Mouse (Mus musculus): ENCODE measurements around the gene Tmem38b. TPM values are rescaled to one million over a fixed set of nuclear protein-coding genes. Genes with fewer than 3 reads are reported as not detected.

Gene Tmem38b
- polyA plus RNA-seq, 1 experiment from 2014 or later = 7.7 TPM

GRCm38 (mm10) chr4:53862101-53862500, 36.3 kb downstream of the Tmem38b start:
- Histone ChIP-seq H3K36me3 (0 out of 2 replicates have a peak, but pooled peaks cover 2% of the 10 kb centered on the region), H3K27ac (no peak overlapping the region), H3K4me1 (replicated peaks) (peaks cover 3% of the 10 kb centered on the region; the same call in 1 of the 2 replicates), H3K9ac (no peak overlapping the region), H3K9me3 (no peaks in the 10 kb centered on the region), H3K4me3 (no peak overlapping the region), H3K27me3 (no peaks in the 10 kb centered on the region), H3K4me2 (no peak overlapping the region)
- 81% methylated on average over 6 of the region's 6 CpGs for WGBS
- ATAC-seq (ENCODE audit: low FRiP score) = no peak

- no peak overlapping the region for H3K27ac ChIP-seq
- no peaks in the 10 kb centered on the region for H3K9me3 ChIP-seq
- no peak overlapping the region for H3K9ac ChIP-seq
- no peak overlapping the region for H3K4me2 ChIP-seq
- peaks cover 3% of the 10 kb centered on the region; the same call in 1 of the 2 replicates for H3K4me1 ChIP-seq (replicated peaks)
- ATAC-seq (ENCODE audit: low FRiP score) = no peak
- no peak overlapping the region for H3K4me3 ChIP-seq
- WGBS = 90% methylated on average over 19 of the region's 19 CpGs
- no peaks in the 10 kb centered on the region for H3K27me3 ChIP-seq
- no peaks in the 10 kb centered on the region for H3K36me3 ChIP-seq
Measured at GRCm38 (mm10) chr4:53864098-53864820, 38.4 kb downstream of the Tmem38b start.

GRCm38 (mm10) chr4:53866459-53866858, 40.6 kb downstream of the Tmem38b start:
- H3K9me3 ChIP-seq = peaks cover 7% of the 10 kb centered on the region; the same call in 1 of the 2 replicates
- H3K4me1 ChIP-seq (replicated peaks) = no peaks in the 10 kb centered on the region
- no peak overlapping the region for H3K4me2 ChIP-seq
- H3K27ac ChIP-seq = no peak overlapping the region
- H3K4me3 ChIP-seq = no peak overlapping the region
- H3K36me3 ChIP-seq = no peaks in the 10 kb centered on the region
- H3K27me3 ChIP-seq = no peaks in the 10 kb centered on the region
- ATAC-seq (ENCODE audit: low FRiP score) = no peak
- no peak overlapping the region for H3K9ac ChIP-seq

GRCm38 (mm10) chr4:53878542-53879417, 52.9 kb downstream of the Tmem38b start:
- peak; percentile 66; the same call in 1 of the 2 replicates for ATAC-seq (ENCODE audit: low FRiP score)
- Histone ChIP-seq H3K27ac (peak overlapping the region; percentile 69), H3K4me3 (0 out of 2 replicates have a peak overlapping the region, but pooled peaks have one; percentile 2)

GRCm38 (mm10) chr4:53882921-53883682, 57.3 kb downstream of the Tmem38b start:
- Histone ChIP-seq H3K9me3 (no peaks in the 10 kb centered on the region), H3K4me2 (no peak overlapping the region), H3K27me3 (no peaks in the 10 kb centered on the region), H3K27ac (no peak overlapping the region), H3K9ac (0 out of 2 replicates have a peak overlapping the region, but pooled peaks have one; percentile 35), H3K4me1 (replicated peaks) (peaks cover 22% of the 10 kb centered on the region), H3K4me3 (no peak overlapping the region), H3K36me3 (no peaks in the 10 kb centered on the region)
- 63% methylated on average over 17 of the region's 17 CpGs for WGBS
- ATAC-seq (ENCODE audit: low FRiP score) = no peak

More at GRCm38 (mm10) chr4:53878542-53879417, 52.9 kb downstream of the Tmem38b start:
- Histone ChIP-seq H3K27me3 (no peaks in the 10 kb centered on the region), H3K9me3 (no peaks in the 10 kb centered on the region), H3K9ac (peak overlapping the region; percentile 59), H3K4me2 (peak overlapping the region; percentile 42), H3K4me1 (replicated peaks) (peaks cover 19% of the 10 kb centered on the region), H3K36me3 (no peaks in the 10 kb centered on the region)
- 37% methylated on average over 24 of the region's 24 CpGs for WGBS

GRCm38 (mm10) chr4:53884351-53885245, 58.8 kb downstream of the Tmem38b start:
- WGBS = 67% methylated on average over 14 of the region's 14 CpGs
- Histone ChIP-seq H3K4me2 (no peak overlapping the region), H3K4me1 (replicated peaks) (peaks cover 11% of the 10 kb centered on the region), H3K27ac (no peak overlapping the region), H3K9ac (no peak overlapping the region), H3K36me3 (no peaks in the 10 kb centered on the region), H3K9me3 (no peaks in the 10 kb centered on the region), H3K27me3 (no peaks in the 10 kb centered on the region), H3K4me3 (no peak overlapping the region)
- peak; percentile 57; the same call in 1 of the 2 replicates for ATAC-seq (ENCODE audit: low FRiP score)

- Histone ChIP-seq H3K4me1 (replicated peaks) (peaks cover 11% of the 10 kb centered on the region), H3K36me3 (no peaks in the 10 kb centered on the region), H3K27ac (no peak overlapping the region), H3K4me2 (peak overlapping the region; percentile 8; the same call in 1 of the 2 replicates), H3K9ac (no peak overlapping the region), H3K4me3 (no peak overlapping the region), H3K27me3 (no peaks in the 10 kb centered on the region), H3K9me3 (no peaks in the 10 kb centered on the region)
- WGBS = 49% methylated on average over 22 of the region's 22 CpGs
- ATAC-seq (ENCODE audit: low FRiP score) = no peak
Measured at GRCm38 (mm10) chr4:53886342-53887088, 60.7 kb downstream of the Tmem38b start.

- Histone ChIP-seq H3K36me3 (no peaks in the 10 kb centered on the region), H3K27me3 (no peaks in the 10 kb centered on the region), H3K4me2 (no peak overlapping the region), H3K4me3 (no peak overlapping the region), H3K4me1 (replicated peaks) (peaks cover 1% of the 10 kb centered on the region; the same call in 1 of the 2 replicates), H3K9ac (no peak overlapping the region), H3K27ac (no peak overlapping the region), H3K9me3 (no peaks in the 10 kb centered on the region)
- WGBS = 84% methylated on average over 1 of the region's 1 CpGs
- ATAC-seq (ENCODE audit: low FRiP score) = no peak
Measured at GRCm38 (mm10) chr4:53895335-53895734, 69.5 kb downstream of the Tmem38b start.

GRCm38 (mm10) chr4:53896150-53896833, 70.4 kb downstream of the Tmem38b start:
- Histone ChIP-seq H3K9ac (no peak overlapping the region), H3K4me3 (no peak overlapping the region), H3K27me3 (no peaks in the 10 kb centered on the region), H3K4me2 (no peak overlapping the region), H3K36me3 (no peaks in the 10 kb centered on the region), H3K9me3 (no peaks in the 10 kb centered on the region), H3K27ac (no peak overlapping the region), H3K4me1 (replicated peaks) (peaks cover 6% of the 10 kb centered on the region; the same call in 1 of the 2 replicates)
- no peak for ATAC-seq (ENCODE audit: low FRiP score)
- WGBS = 72% methylated on average over 7 of the region's 7 CpGs

- ATAC-seq (ENCODE audit: low FRiP score) = no peak; the same call in 1 of the 2 replicates
- H3K27ac ChIP-seq = no peak overlapping the region
- WGBS = 36% methylated on average over 6 of the region's 6 CpGs
Measured at GRCm38 (mm10) chr4:53900386-53900971, 74.6 kb downstream of the Tmem38b start.

More at GRCm38 (mm10) chr4:53900386-53900971, 74.6 kb downstream of the Tmem38b start:
- H3K9me3 ChIP-seq = no peaks in the 10 kb centered on the region
- peaks cover 6% of the 10 kb centered on the region; the same call in 1 of the 2 replicates for H3K4me1 ChIP-seq (replicated peaks)
- no peak overlapping the region for H3K9ac ChIP-seq
- H3K4me3 ChIP-seq = no peak overlapping the region
- no peaks in the 10 kb centered on the region for H3K27me3 ChIP-seq
- no peak overlapping the region for H3K4me2 ChIP-seq
- no peaks in the 10 kb centered on the region for H3K36me3 ChIP-seq

Data from hindbrain, embryonic 13.5 days (tissue).